Mouse (Mus musculus) regulatory T cell (primary cell): Measurements from ENCODE around the gene 4933405L10Rik.

Source experiments
- in situ Hi-C: fragments of 300-600 bp; cut with MboI, MseI; formaldehyde crosslinking; loops from one replicate; pipeline ENCODE4 v1.15.1; 2025; ENCODE audit warnings: high pct_unique_total_duplicates

Gene 4933405L10Rik

DNA sequence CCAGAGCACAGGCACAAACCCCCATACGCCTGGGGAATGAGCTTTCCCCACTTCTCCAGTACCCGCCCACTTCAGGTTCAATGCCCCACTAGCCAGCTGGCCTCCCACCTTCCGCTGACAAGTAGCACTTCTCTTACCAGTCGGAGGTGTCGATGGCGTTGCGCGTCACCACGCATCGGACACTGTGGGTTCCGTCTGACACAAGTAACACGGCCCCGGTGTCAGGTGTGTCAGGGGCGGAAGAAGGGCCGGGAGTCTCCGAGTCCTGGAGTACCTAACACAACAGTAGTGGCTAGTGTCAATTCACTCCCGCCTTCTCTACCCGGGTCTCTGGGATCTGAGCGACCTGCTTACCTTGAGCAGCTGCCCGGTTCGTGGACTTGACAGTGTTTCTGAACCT lies 6.9 kb upstream of the 4933405L10Rik start:
- in situ Hi-C loops = no loop called here

- in situ Hi-C loops = no loop called here
These were observed 6.3 kb upstream of the 4933405L10Rik start, which contains the start of the genes Acd and Pard6a for GRCm38 (mm10) chr8:105700966-105701824. Gene Acd, minus strand, starts transcription at chr8:105701102. Gene Pard6a, plus strand, starts transcription at chr8:105701148.

- in situ Hi-C loops = no loop called here
These were observed 5.5 kb upstream of the 4933405L10Rik start for GRCm38 (mm10) chr8:105702001-105702401.

GRCm38 (mm10) chr8:105702731-105703415 lies 4.6 kb upstream of the 4933405L10Rik start:
- in situ Hi-C loops = no loop called here

GRCm38 (mm10) chr8:105704146-105704812 lies 3.2 kb upstream of the 4933405L10Rik start:
- in situ Hi-C loops = no loop called here

DNA sequence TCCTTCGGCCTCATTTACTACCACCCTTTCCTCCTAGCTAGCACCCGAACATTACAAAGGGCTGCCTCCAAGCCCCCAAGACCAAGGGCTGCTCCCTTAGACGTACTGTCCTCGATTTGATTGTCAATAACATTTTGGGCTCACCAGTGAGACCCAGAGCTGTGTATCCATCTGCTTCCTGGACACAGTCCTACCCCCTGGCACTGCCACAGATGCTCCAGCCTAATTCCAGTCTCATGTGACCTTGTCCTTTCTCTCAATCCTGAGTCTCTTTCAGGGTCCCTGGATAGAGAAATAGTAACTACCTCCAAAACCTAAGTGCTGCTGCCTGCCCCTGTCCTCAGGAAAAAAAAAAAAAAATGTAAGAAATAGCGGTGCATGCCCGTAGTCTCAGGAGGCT lies 2.5 kb upstream of the 4933405L10Rik start:
- in situ Hi-C loops = no loop called here

DNA sequence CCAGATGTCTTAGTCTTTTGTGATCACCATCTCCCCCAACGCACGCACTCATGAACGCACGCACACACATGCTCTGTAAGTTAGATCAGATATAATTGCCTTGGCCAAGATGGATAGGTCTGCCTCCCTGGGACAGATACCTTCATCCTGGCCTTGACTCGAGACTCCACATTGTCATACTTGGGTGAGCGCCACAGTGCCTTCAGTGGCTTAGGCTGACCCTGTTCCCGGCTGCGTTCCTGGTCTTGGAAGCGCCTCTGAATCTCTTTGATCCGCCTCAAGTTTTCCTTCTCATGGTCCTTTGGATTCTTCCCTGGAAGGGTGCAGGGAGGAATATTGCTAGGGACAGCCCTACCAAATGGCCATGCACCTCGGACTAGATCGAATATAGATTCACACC lies 1.0 kb upstream of the 4933405L10Rik start:
- in situ Hi-C loops = no loop called here

- in situ Hi-C loops = no loop called here
These were observed 1.2 kb downstream of the 4933405L10Rik start for GRCm38 (mm10) chr8:105708675-105709074.

DNA sequence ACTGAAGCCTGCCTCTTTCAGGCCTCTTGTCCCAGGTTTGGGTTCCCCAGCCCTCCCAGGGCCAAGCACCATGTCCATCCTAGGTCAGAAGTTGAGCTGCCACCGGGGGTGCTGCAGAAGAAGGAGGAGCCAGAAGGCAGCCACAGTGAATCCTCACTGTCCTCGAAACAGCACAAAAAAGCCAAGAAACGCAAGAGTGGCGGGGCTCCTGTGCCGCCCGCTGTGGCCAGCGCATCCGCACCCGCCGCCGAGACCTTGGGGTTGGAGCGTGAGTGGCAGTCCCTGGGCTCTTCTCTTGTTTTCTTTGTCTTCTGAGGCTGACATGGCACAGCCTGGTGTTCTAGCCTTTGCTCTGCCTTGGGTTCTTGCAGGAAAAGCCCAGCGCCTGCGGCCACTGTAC lies 1.9 kb downstream of the 4933405L10Rik start:
- in situ Hi-C loops = no loop called here

DNA sequence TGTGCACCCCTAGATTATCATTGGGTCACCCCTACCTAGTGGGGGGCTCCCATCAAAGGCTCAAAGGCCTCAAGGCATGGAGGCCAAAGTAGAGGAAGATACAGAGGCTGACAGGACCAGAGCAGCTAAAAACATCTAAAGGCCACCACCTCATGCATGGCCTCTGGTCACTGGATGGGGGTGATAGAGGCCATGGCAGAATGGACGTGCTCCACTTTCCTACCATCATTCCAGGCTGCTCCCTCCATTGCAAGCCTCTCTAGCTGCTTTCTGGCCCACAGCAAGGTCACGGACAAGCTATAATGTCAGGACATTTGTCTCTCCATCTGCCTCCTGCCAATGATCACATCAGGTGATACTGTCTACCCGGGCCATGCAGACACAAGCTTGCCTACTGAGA lies 4.8 kb downstream of the 4933405L10Rik start:
- in situ Hi-C loops = loop anchor here (5.0 kb wide), 1 partner anchor 215 kb away; no protein-coding TSS in a partner anchor

DNA sequence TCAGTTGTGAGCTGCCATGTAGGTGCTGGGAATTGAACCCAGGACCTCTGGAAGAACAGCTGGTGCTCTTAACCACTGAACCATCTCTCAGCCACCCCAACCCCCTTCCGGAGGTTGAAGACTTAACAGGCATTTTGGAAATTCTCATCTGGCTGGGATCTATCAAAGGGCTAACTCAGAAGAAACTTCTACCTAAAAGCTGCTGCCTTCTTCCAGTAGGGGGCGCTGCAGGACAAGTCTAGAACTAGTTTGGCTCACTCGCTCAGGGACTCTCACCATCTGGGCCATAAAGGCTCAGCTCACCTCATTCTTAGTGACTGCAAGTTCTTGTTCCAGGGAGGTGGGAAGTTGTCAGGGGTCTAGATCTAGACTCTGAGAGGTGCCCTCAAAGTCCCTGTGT lies 6.7 kb downstream of the 4933405L10Rik start:
- in situ Hi-C loops = loop anchor here (5.0 kb wide), 1 partner anchor 213 kb away; no protein-coding TSS in a partner anchor

- in situ Hi-C loops = no loop called here
These were observed 7.6 kb downstream of the 4933405L10Rik start for GRCm38 (mm10) chr8:105715042-105715441.

DNA sequence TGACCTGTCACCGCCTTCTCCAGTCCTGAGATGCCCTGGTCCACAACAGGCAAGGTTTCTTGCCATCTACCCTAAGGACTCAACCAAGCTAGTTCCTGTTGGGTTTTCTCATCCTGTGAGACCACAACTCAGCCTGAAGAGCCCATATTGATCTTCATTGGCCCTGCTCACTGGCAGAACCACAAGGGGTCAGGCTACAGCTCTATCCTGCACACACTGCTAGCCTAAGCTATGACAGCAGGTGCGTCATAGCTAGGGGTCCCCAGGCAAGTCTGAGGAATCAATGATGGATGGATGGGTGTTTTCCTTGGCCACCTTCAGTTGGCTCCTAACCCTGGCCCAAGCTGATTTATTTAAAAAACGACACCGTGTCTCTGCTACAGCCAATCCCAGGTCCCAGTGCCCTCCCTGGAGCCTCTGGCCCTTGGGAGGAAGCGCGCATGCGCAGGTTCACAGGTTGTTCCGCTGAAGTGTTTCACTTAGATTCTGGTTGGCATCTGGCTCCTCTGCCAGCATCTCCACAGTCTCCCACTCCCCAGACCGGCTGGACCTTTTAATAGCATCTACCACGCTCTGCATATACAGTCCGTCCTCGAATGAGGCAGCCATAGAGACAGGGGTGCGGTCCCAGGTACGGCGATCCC lies 9.0 kb downstream of the 4933405L10Rik start:
- in situ Hi-C loops = no loop called here

- in situ Hi-C loops = loop anchor here (5.0 kb wide), 1 partner anchor 63 kb away; no protein-coding TSS in a partner anchor
These were observed 12.2 kb downstream of the 4933405L10Rik start for GRCm38 (mm10) chr8:105719637-105720036.

GRCm38 (mm10) chr8:105722861-105723260 lies 15.4 kb downstream of the 4933405L10Rik start:
- in situ Hi-C loops = loop anchor here (5.0 kb wide), 1 partner anchor 59 kb away; no protein-coding TSS in a partner anchor

DNA sequence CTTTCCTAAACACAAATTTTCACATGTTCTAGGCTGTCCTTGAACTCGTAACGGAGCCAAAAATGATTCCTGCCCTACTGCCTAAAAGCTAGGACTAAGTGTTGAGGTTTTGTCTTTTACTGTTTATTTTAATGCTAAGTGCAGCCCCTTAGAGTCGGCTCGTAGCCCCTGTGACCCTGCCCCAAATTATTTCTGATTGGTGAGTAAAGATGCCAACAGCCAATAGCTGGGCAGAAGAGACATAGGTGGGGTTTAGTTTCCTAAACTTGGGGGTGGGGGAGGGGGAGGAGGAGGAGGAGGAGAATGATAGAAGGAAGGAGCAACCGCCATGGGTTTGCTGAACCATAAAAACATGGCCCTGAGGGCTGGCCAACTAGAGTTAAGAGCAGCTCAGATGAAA lies 18.3 kb downstream of the 4933405L10Rik start:
- in situ Hi-C loops = no loop called here

DNA sequence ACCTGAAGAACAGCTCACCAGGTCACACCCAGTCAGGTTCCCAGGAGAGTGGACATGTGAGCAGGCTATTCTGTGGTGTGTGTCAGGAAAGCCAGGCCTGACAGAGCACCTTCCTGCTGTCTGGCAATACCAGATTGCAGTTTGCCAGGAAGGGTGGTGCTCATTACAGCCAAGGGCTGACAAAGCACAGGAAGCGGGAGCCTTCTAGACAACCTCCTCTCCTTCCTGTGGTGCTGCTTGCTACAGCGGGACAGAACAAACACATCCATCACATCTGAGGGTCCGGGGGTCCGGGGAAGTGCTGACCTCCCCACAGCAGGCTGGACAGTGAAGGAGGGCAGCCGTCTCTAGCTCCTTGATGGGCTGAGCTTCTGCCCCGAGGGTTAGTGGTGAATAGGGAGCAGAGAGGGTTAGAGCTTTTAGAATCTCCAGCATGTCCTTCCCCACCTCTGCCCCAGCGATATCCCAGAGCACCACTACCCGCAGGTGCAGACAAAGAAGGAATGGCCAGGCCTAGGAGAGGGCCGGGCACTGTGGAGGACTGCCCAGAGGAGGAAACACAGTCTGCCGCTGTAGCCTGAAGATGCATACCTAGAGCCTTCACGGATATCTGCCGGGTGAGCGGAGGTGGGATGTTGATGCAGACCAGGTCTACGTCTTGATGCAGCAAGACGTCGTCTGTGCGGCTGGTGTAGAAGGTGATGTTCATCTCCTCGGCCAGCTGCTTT lies 20.1 kb downstream of the 4933405L10Rik start:
- in situ Hi-C loops = no loop called here

DNA sequence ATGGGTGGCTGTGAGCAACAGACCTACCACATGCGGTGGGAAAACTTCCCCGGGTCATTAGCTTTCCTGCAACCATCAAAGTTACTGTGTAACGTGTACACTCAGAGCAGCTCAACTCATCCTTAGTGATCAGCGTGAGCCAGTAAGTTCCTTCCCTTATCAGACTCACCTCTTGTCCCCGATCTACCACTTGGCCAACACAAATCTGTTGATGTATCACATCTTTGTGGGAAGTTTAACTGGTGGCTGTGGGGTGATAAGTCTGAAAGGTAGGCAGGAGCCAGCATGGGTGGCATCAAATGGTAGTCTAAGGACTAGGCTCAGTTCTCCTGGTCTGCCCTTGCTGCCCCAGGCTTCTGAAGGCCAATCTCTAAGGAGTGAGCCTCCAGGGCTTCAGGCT lies 24.7 kb downstream of the 4933405L10Rik start:
- in situ Hi-C loops = no loop called here

DNA sequence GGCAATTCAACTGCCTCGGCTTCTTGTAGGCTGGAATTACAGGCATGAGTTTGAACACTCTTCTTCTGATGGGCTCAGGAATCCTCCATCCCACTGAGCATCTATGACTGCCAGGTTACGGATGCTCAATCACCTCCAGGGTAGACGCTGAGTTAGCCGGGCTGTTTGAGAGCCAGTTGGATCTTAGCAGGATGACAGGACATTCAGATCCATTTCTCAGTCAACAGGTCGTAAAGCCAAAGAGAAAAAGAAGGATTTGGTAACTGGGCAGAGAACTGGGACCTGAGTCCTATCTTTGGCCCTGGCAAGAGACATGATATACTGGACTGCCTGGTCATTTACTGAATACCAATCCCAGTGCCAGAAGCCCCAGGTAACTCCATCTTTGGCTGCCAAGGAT lies 31.8 kb downstream of the 4933405L10Rik start:
- in situ Hi-C loops = no loop called here

DNA sequence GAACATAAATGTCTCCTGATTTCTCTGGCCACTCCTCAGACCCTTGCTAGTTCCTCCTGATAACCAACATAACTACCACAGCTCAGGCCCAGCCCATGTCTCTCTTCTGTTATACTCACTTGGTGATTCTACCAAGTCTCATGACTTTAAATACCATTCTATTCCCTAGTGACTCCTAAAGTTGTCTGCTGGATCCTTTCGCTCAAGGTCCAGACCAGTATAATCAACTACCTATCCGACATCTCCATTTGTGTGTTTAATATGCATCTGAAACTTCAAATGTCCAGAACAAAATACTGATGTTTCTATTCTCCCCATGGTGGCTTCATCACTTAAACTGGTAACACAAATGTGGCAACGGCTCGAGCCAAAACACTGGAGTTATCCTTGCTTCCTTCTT lies 35.8 kb downstream of the 4933405L10Rik start:
- in situ Hi-C loops = no loop called here

DNA sequence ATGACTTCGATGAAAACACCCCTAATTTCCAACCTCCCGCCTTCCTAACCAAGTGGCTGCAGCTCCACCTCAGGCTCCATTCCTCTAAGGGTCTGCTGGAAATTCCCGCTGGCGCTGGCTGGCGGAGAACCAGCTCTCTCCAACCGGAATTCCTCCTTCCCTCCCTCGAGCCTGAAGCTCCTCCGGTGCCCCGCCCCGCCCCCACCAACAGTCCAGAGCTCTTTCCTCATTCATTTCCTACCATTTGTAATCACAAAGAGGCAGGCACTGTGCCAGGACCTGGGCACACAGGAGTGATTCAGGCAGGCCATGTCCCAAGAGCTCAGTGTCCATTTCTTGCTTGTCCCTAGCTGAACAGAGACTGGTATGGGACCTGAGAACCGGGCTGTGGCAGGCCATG lies 43.2 kb downstream of the 4933405L10Rik start:
- in situ Hi-C loops = no loop called here
